Mouse (Mus musculus) embryonic facial prominence, embryonic 15.5 days (tissue): Measurements from ENCODE around the gene Rfng. TPM values are rescaled to one million over a fixed set of nuclear protein-coding genes. Genes with fewer than 3 reads are reported as not detected.
A peak's percentile ranks its signal among the peaks of the same experiment; 100 is the strongest.
"Not testable (repeated sequence)": the region's sequence is repeated elsewhere in the genome, so short reads cannot be mapped to it uniquely, and the experiment has no call there.

Experiments
- ATAC-seq: fragments of 200-750 bp; cut with Nextera tagmentation; 2 replicates; pipeline ENCODE4 v1.8.0; 2017; ENCODE audit warnings: low read depth, moderate TSS enrichment; ENCODE audit not compliant: insufficient number of reproducible peaks, low FRiP score, low TSS enrichment
- H3K27ac ChIP-seq: fragments of 300-500 bp; sonication (generic); replicated peaks from 2 replicates; pipeline ENCODE4 v1.5.1; 2015; ENCODE audit warnings: mild to moderate bottlenecking, inconsistent platforms
- H3K27me3 ChIP-seq: fragments of 300-500 bp; sonication (generic); 2 replicates; pipeline ENCODE4 v1.6.1; 2015; ENCODE audit warnings: inconsistent platforms
- H3K36me3 ChIP-seq: fragments of 300-500 bp; sonication (generic); 2 replicates; pipeline ENCODE4 v1.6.1; 2015; ENCODE audit warnings: mild to moderate bottlenecking, inconsistent platforms
- H3K4me1 ChIP-seq: fragments of 300-500 bp; sonication (generic); 2 replicates; pipeline ENCODE4 v1.6.1; 2015; ENCODE audit warnings: inconsistent platforms
- H3K4me2 ChIP-seq: fragments of 300-500 bp; sonication (generic); replicated peaks from 2 replicates; pipeline ENCODE4 v1.6.1; 2015; ENCODE audit warnings: mild to moderate bottlenecking, inconsistent platforms
- H3K4me3 ChIP-seq: fragments of 300-500 bp; sonication (generic); replicated peaks from 2 replicates; pipeline ENCODE4 v1.5.1; 2015; ENCODE audit warnings: mild to moderate bottlenecking, inconsistent platforms
- H3K9ac ChIP-seq: fragments of 300-500 bp; sonication (generic); 2 replicates; pipeline ENCODE4 v1.6.1; 2015; ENCODE audit warnings: inconsistent platforms
- H3K9me3 ChIP-seq: fragments of 300-500 bp; sonication (generic); replicated peaks from 2 replicates; pipeline ENCODE4 v1.6.1; 2016; ENCODE audit warnings: inconsistent platforms
- WGBS: fragments of 180-500 bp; shearing (Covaris S2); methylation state at CpG from one replicate; pipeline ENCODE4 v1.1.7; 2015; 5-methylcytosine and 5-hydroxymethylcytosine counted together
- polyA plus RNA-seq: library from polyadenylated mRNA; unstranded; fragments of >200 nt; fragmentation: Nextera tagmentation; extraction: Ambion mirVana; gene quantifications from 2 replicates; pipeline ENCODE4 v1.2.1, GENCODE M21; 2015

The Rfng gene
- polyA plus RNA-seq: 56.0 and 62.0 TPM in 2 replicates

DNA sequence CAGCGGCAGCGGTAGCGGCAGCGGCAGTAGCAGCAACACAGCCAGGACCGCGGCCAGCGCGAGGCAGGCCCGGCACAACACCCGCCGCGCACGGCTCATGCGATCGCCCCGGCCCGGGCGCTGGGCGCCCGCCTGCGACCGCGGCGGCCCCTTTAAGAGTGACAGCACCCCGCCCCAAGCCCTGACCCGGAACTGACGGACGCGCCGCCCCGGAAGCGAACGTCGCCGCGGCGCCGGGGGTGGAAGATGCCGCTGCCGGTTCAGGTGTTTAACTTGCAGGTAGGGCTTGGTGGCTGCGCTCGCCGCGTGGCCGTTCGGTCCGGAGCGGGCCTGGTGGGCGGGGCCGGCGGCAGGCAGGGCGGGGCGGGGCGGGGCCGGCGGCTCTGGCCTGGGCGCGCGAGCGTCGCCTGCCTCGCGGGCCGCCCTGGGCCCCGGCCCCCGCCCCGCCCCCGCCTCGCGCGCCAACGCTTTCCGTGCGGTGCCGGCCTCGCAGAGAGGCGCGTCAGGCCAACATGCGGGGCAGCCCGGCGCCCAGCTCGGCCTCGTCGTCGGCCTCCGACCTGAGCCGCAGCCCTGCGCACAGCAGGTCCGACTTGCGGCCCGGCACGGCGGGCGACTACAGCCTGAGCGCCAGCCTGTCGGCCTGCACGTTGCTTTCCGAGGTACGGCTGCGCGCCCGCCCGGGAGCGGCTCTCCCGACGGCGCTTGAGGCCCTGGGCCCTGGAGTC is at the start of gene Rfng, which contains the start of gene Gps1:
Rfng (minus strand) TSS at position 144 of the 728 bp plus-strand sequence.
Gps1 (plus strand) TSS at position 209 of the 728 bp plus-strand sequence.
- Histone ChIP-seq H3K36me3 (peaks cover 38% of the 10 kb centered on the region), H3K27me3 (no peaks in the 10 kb centered on the region), H3K9me3 (no peaks in the 10 kb centered on the region), H3K27ac (peak within 1 kb of the TSS; percentile 83), H3K4me1 (peaks cover 22% of the 10 kb centered on the region), H3K4me2 (peak within 1 kb of the TSS; percentile 85), H3K9ac (peak within 1 kb of the TSS; percentile 86), H3K4me3 (peak within 1 kb of the TSS; percentile 94)
- peak; percentile 83 for ATAC-seq
- under 1% methylated on average over 71 of the region's 107 CpGs for WGBS

- not testable (repeated sequence) for H3K4me3 ChIP-seq, H3K27me3 ChIP-seq, H3K9ac ChIP-seq, H3K27ac ChIP-seq, ATAC-seq, H3K4me1 ChIP-seq, H3K9me3 ChIP-seq, H3K4me2 ChIP-seq, H3K36me3 ChIP-seq
- WGBS: 89% methylated on average over 5 of the region's 5 CpGs
Measured at GRCm38 (mm10) chr11:120832962-120833361, 49.0 kb upstream of the Rfng start.

- Histone ChIP-seq H3K27me3 (no peaks in the 10 kb centered on the region), H3K9me3 (no peaks in the 10 kb centered on the region), H3K4me3 (no peak overlapping the region), H3K36me3 (no peaks in the 10 kb centered on the region), H3K27ac (no peak overlapping the region), H3K4me2 (no peak overlapping the region), H3K9ac (no peak overlapping the region), H3K4me1 (0 out of 2 replicates have a peak, but pooled peaks cover 8% of the 10 kb centered on the region)
- WGBS: 86% methylated on average over 3 of the region's 3 CpGs
- no peak for ATAC-seq
Measured at GRCm38 (mm10) chr11:120831659-120832440, 47.8 kb upstream of the Rfng start.

DNA sequence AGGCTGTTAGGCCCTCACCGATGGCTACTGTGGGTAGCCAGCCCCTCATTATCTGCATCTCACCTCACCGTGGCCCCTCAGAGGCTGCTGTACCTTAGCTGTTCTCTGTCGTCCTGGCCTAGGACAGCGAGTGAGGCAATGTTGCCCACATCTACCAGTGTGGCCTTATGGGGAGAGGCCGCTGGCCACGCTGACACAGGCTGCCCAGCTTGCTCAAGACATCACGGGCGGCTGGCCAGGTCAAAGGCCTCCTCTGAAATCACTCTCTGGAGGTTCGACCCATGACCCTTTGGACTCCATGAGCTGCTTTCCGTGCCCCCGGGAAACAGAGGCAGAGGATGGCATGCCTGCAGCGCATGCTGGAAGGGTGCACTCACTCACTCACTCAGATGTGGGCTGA is 46.7 kb upstream of the Rfng start:
- no peak for ATAC-seq
- WGBS: 70% methylated on average over 12 of the region's 12 CpGs
- Histone ChIP-seq H3K4me1 (peaks cover 8% of the 10 kb centered on the region; the same call in 1 of the 2 replicates), H3K27ac (no peak overlapping the region), H3K4me2 (no peak overlapping the region), H3K9ac (no peak overlapping the region), H3K9me3 (no peaks in the 10 kb centered on the region), H3K36me3 (no peaks in the 10 kb centered on the region), H3K4me3 (no peak overlapping the region), H3K27me3 (no peaks in the 10 kb centered on the region)

DNA sequence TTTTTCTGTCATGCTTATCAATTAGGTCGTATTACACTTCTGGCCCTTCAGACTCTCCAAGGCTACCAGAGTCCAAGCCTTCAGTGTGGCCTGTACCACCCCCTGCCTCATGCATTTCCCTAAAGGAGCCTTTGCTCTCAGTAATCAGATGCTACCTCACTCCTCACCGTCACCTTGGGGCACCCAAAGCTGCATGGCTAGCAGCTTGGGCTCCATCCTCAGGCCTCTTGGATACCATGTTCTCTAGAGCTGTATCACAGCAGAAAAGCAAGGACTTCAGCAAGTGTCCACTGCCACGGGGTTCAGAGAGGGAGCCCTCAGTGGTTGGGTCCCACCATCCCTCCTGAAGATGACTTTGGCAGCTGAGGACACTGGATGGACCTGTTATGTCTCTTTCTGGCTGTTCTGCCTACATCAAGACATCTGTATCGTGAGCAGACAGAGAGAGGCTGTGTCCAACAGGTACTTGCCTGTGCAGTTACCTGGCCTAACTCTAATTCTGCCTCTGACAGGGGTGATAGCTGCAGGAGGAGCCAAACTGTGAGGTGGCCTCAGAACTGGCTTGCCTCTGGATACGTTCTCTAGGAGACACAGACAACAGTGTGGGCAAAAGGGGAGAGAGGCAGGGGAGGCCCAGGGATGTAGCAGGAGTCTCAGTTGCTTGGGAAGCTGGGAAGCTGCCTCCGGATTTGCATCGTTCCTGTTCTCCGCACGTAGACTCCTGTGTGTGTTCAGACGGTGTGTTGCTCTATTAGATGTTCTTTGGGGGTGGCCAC is 45.9 kb upstream of the Rfng start:
- H3K9ac ChIP-seq: no peak overlapping the region
- H3K27ac ChIP-seq: no peak overlapping the region
- peaks cover 14% of the 10 kb centered on the region for H3K4me1 ChIP-seq
- H3K4me3 ChIP-seq: no peak overlapping the region
- H3K27me3 ChIP-seq: no peaks in the 10 kb centered on the region
- WGBS: 83% methylated on average over 10 of the region's 10 CpGs
- ATAC-seq: no peak
- H3K4me2 ChIP-seq: no peak overlapping the region
- no peaks in the 10 kb centered on the region for H3K36me3 ChIP-seq
- H3K9me3 ChIP-seq: no peaks in the 10 kb centered on the region

- WGBS: 68% methylated on average over 4 of the region's 4 CpGs
- no peaks in the 10 kb centered on the region for H3K27me3 ChIP-seq
Measured at GRCm38 (mm10) chr11:120828416-120828815, 44.4 kb upstream of the Rfng start.

DNA sequence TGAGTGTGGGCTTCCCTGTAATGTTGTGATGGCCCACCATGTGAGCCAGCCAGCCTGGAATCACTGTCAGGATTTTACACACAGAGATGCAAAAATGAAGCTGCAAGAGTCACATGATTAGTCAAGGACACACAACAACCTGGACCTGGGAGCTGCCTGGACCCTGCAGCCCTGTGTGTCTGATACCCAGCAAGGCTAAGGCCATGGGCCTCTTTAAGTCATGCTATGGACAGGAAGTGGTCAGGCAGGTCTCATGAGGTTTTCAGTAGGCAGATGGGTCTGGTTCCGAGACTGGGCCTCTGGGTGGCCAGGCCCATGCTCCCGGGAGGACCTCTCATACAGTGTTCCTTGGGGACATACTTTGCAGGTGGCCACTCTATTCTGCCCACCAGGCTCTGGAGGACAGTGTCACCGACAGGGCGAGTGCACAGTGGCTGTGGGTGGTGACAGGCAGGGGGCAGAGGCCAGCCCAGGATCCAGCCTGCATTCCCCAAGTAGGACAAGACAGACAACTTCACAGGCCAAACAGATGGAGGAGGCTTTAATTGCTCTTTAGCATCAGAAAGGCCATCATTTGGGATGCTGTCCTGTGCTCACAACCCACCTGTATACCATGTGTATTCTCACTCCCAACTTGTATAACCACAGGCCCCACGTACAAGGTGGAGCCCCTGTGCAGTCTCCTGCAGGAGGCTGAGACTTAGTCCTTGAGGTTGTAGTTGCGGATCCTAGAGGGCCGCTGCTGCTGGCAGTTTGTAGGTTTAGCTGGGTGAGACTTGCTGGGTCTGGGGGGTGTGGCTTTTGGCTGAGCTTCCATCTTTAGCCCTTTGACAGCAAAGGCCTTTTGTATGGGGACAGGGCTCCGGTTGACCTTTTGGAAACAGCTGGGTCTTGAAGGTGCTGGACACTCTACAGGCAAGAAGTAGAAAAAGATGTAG is 42.3 kb upstream of the Rfng start:
- H3K27ac ChIP-seq: peak overlapping the region; percentile 97; the same call in 1 of the 2 replicates
- H3K9ac ChIP-seq: no peak overlapping the region
- H3K4me1 ChIP-seq: peaks cover 27% of the 10 kb centered on the region
- H3K9me3 ChIP-seq: no peaks in the 10 kb centered on the region
- WGBS: 89% methylated on average over 8 of the region's 8 CpGs
- no peak for ATAC-seq
- no peak overlapping the region for H3K4me2 ChIP-seq
- no peak overlapping the region for H3K4me3 ChIP-seq
- H3K36me3 ChIP-seq: peaks cover 7% of the 10 kb centered on the region
- H3K27me3 ChIP-seq: no peaks in the 10 kb centered on the region

More at GRCm38 (mm10) chr11:120828416-120828815, 44.4 kb upstream of the Rfng start:
- ATAC-seq: no peak
- Histone ChIP-seq H3K36me3 (no peaks in the 10 kb centered on the region), H3K4me3 (no peak overlapping the region), H3K9ac (no peak overlapping the region), H3K27ac (no peak overlapping the region), H3K9me3 (no peaks in the 10 kb centered on the region), H3K4me1 (peaks cover 7% of the 10 kb centered on the region), H3K4me2 (no peak overlapping the region)

DNA sequence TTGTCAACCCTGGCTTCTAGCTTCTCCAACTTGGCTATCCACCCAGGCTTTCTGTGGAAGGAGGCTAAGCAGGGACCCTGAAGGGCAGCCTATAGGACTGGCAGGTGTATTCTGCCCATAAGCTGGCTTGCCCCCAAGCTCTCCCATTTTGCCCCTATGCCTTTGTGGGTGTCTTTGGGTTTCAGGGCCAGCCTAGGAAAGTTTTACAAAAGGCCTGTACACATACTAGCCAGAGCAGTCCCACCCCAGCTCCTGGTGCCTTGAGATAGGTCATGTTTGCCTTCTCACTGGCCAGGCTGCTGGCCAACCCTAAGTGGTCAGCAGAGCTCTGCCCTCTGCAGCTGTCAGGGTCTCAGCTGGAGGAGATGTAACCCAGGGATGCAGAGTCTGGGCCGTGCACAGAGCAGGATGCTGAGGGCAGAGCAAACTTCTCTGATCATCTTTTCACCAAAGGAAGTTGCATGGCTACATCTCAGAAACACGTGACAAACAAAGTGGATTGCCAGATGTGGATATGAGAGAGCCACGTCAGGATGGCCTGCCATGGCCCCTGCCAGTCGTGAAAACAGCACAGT is 41.4 kb upstream of the Rfng start:
- Histone ChIP-seq H3K27me3 (no peaks in the 10 kb centered on the region), H3K4me3 (peak overlapping the region; percentile 94), H3K27ac (peak overlapping the region; percentile 97), H3K36me3 (peaks cover 16% of the 10 kb centered on the region), H3K4me1 (peaks cover 34% of the 10 kb centered on the region), H3K9ac (0 out of 2 replicates have a peak overlapping the region, but pooled peaks have one; percentile 68), H3K9me3 (no peaks in the 10 kb centered on the region), H3K4me2 (peak overlapping the region; percentile 82)
- no peak for ATAC-seq
- WGBS: 46% methylated on average over 4 of the region's 4 CpGs

DNA sequence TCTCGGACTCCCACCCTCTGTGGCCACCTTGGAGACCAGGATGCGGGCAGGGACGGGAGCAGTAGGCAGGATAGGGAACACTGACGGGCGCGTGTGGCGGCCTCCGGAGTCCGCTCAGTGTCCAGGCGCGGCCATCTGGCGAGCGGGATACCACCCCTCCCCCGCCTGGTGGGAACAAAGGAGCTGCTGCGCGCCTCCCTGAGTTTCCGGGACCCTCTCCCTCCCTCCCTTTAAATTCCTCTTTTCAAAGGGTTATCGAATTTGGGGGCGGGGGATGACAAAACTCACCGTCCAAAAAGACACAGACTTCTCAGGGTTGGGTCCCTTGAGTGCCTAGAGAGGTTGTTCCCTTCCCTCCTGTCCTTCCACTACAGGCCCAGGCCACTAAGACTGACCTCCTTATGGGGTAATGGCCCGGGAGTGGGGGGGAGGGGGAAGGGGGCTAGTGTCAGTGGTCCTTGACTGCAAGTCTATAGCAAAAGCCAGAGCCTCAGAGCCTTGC is 40.8 kb upstream of the Rfng start:
- under 1% methylated on average over 20 of the region's 21 CpGs for WGBS
- peak overlapping the region; percentile 94 for H3K4me3 ChIP-seq

More for the DNA sequence above, 40.8 kb upstream of the Rfng start:
- Histone ChIP-seq H3K4me2 (peak overlapping the region; percentile 82), H3K36me3 (peaks cover 22% of the 10 kb centered on the region), H3K4me1 (peaks cover 34% of the 10 kb centered on the region), H3K27me3 (no peaks in the 10 kb centered on the region), H3K27ac (peak overlapping the region; percentile 97), H3K9ac (peak overlapping the region; percentile 68), H3K9me3 (no peaks in the 10 kb centered on the region)
- no peak for ATAC-seq
